Mouse (Mus musculus) brown adipose tissue, adult 24 weeks (tissue): ENCODE data around the gene Tdo2. TPM values are rescaled to one million over a fixed set of nuclear protein-coding genes. Genes with fewer than 3 reads are reported as not detected.

Experiments used
- H3K27ac ChIP-seq: fragments of 200-500 bp; replicated peaks from 2 replicates; pipeline ENCODE4 v1.5.1; 2012; ENCODE audit warnings: low read depth, mild to moderate bottlenecking, low read length
- H3K4me1 ChIP-seq: fragments of 200-500 bp; 2 replicates; pipeline ENCODE4 v1.6.1; 2012; ENCODE audit warnings: low read length, mixed read lengths; ENCODE audit not compliant: control insufficient read depth, insufficient read depth, insufficient read length
- H3K4me3 ChIP-seq: fragments of 200-500 bp; 2 replicates; pipeline ENCODE4 v1.5.1; 2012; ENCODE audit warnings: low read depth, mild to moderate bottlenecking, low read length, moderate library complexity; ENCODE audit not compliant: insufficient read depth
- polyA plus RNA-seq: library from polyadenylated mRNA; stranded (reverse); fragments of >200 nt; gene quantifications from 2 replicates; pipeline ENCODE4 v1.2.4, GENCODE M21; 2012; ENCODE audit not compliant: missing spikeins, insufficient read depth, insufficient read length

The Tdo2 gene
- polyA plus RNA-seq = 0.63 TPM in 1 of 2 replicates, not detected in the other

DNA sequence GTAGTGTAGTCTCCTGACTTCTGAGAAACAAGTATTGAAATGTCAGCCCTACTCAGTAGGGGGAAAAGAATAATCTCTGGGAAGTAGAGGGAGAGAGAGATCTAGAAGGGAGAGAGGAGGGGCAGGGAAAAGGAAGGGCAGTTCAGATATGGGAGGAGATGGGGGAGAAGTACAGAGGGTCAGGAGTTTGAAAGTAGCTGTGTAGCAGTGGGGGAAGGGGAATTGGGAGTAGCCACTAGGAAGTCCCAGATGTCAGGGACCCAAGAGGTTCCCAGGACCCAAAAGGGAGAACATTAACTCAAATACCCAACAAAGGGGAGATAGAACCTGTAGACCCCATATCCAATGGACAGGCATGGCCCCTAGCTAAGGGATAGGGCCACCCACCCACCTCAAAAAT lies at the start of gene Tdo2:
Tdo2 (minus strand) TSS at position 101 of the 400 bp plus-strand sequence.
- Histone ChIP-seq H3K4me1 (no peaks in the 10 kb centered on the region), H3K27ac (no peak within 1 kb of the TSS), H3K4me3 (no peak within 1 kb of the TSS)

- H3K4me3 ChIP-seq = no peak overlapping the region
- H3K4me1 ChIP-seq = no peaks in the 10 kb centered on the region
- no peak overlapping the region for H3K27ac ChIP-seq
These were observed 47.1 kb upstream of the Tdo2 start for GRCm38 (mm10) chr3:82023065-82023464.

GRCm38 (mm10) chr3:82022421-82022920 lies 46.5 kb upstream of the Tdo2 start:
- H3K27ac ChIP-seq = no peak overlapping the region
- no peak overlapping the region for H3K4me3 ChIP-seq
- no peaks in the 10 kb centered on the region for H3K4me1 ChIP-seq

- no peaks in the 10 kb centered on the region for H3K4me1 ChIP-seq
- H3K27ac ChIP-seq = no peak overlapping the region
- no peak overlapping the region for H3K4me3 ChIP-seq
These were observed 38.2 kb upstream of the Tdo2 start for GRCm38 (mm10) chr3:82014148-82014703.

DNA sequence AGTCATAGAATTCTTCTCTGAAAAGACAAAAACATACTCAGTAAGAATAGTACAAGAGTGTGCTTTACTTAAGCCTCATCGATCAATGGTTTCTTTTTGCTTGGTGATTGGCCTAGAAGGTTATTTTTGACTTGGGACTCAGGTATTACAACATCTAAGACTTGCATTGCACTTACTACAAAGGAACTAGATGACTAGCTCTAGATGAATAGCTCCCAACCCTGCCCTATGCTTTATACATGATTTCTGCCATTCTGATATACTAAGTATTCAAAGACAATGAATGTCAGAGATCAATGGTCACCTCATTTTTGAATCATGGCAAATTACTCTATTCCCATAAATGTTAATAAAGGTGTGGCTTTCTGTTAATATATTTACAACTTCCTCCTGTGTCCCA lies 31.0 kb upstream of the Tdo2 start:
- H3K4me1 ChIP-seq = no peaks in the 10 kb centered on the region
- H3K4me3 ChIP-seq = no peak overlapping the region
- H3K27ac ChIP-seq = no peak overlapping the region

DNA sequence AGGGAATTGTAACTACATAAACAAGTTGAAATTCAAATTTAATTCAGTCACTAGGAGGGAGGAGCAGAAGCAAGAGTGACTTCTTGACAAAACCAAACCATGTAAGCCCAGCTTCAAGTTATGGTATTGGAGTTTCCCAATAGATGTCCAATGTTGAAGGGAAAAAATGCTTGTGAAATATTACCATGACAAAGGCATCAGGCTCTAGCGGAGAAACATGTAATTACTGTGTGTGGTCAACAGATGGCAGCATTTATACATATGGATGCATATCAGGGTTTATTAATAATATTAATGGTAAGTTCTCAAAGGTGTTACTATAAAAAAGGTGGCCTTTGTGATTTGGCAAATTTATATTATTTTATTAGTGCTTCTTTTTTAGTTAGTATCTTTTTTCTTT lies 20.0 kb upstream of the Tdo2 start:
- no peak overlapping the region for H3K4me3 ChIP-seq

DNA sequence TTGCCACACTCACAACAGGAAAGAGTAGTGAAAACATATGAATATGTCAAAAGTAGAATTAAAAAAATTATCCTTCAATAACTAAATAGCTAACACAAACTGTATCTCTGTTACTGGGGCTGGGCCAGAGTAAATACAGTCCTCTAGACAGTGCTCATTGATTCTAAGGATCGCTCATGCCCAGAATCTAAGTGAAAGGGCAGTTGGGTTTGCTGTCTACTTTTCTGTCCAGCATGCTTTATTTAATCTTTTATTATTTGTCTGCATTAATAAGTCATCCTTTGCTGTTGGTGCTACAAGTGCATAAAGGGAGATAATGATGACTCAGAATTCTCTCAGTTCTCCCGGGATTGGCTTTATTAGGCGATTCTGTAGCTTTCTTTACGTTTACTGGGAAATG lies 19.4 kb upstream of the Tdo2 start:
- Histone ChIP-seq H3K4me3 (no peak overlapping the region), H3K27ac (no peak overlapping the region), H3K4me1 (no peaks in the 10 kb centered on the region)

More for the DNA sequence above, 20.0 kb upstream of the Tdo2 start:
- Histone ChIP-seq H3K27ac (no peak overlapping the region), H3K4me1 (no peaks in the 10 kb centered on the region)

- H3K27ac ChIP-seq = no peak overlapping the region
These were observed 14.5 kb upstream of the Tdo2 start for GRCm38 (mm10) chr3:81990531-81990930.

GRCm38 (mm10) chr3:81989692-81990141 lies 13.7 kb upstream of the Tdo2 start:
- Histone ChIP-seq H3K27ac (no peak overlapping the region), H3K4me1 (no peaks in the 10 kb centered on the region), H3K4me3 (no peak overlapping the region)

More at GRCm38 (mm10) chr3:81990531-81990930, 14.5 kb upstream of the Tdo2 start:
- Histone ChIP-seq H3K4me3 (no peak overlapping the region), H3K4me1 (no peaks in the 10 kb centered on the region)

- H3K4me3 ChIP-seq = no peak overlapping the region
- no peaks in the 10 kb centered on the region for H3K4me1 ChIP-seq
- H3K27ac ChIP-seq = no peak overlapping the region
These were observed 11.6 kb upstream of the Tdo2 start for GRCm38 (mm10) chr3:81987628-81988027.

- no peak overlapping the region for H3K4me3 ChIP-seq
- H3K4me1 ChIP-seq = no peaks in the 10 kb centered on the region
- H3K27ac ChIP-seq = no peak overlapping the region
These were observed 10.1 kb upstream of the Tdo2 start for GRCm38 (mm10) chr3:81986103-81986502.

GRCm38 (mm10) chr3:81985100-81985499 lies 9.1 kb upstream of the Tdo2 start:
- Histone ChIP-seq H3K4me3 (no peak overlapping the region), H3K4me1 (no peaks in the 10 kb centered on the region), H3K27ac (no peak overlapping the region)

DNA sequence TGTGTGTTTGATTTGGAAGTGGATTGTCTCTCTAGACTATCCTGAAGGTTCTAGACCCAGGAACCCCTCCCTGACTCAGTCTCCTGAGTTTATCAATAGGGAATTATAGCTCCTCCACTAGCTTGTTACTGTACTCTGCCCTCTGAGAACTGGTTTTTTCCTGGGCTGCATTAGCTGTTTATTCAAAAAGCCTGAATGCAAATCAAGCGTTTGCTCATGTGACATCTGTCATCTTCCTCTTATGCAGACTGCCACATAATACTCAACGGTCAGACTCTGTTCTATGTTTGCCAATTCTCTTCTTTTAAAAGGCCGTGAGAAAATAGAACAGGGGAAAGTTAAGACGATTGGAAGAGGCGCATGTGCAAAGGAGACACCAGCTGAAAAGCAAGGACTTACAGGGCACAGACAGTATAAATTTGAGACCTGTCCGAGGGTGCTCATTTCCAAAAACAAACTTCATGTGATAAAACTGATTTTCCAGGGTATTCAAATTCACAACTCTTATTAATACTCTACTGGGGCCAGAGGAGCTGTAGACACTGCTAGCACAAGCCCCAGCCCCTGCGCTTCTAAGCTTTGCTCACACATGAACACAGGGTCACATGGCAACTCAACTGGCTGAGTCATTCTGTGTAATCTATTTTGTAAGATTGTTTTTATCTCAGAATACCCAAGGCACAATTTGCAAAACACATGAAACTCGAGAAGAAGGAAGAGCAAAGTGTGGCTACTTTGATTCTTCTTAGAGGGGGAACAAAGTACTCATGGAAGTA lies 7.3 kb upstream of the Tdo2 start:
- Histone ChIP-seq H3K4me1 (no peaks in the 10 kb centered on the region), H3K4me3 (no peak overlapping the region), H3K27ac (no peak overlapping the region; the same call in 1 of the 2 replicates)

GRCm38 (mm10) chr3:81981990-81982389 lies 6.0 kb upstream of the Tdo2 start, which contains the start of gene Asic5:
Gene Asic5, plus strand, starts transcription at chr3:81982290.
- Histone ChIP-seq H3K4me3 (no peak within 1 kb of the TSS), H3K4me1 (no peaks in the 10 kb centered on the region), H3K27ac (no peak within 1 kb of the TSS; the same call in 1 of the 2 replicates)

DNA sequence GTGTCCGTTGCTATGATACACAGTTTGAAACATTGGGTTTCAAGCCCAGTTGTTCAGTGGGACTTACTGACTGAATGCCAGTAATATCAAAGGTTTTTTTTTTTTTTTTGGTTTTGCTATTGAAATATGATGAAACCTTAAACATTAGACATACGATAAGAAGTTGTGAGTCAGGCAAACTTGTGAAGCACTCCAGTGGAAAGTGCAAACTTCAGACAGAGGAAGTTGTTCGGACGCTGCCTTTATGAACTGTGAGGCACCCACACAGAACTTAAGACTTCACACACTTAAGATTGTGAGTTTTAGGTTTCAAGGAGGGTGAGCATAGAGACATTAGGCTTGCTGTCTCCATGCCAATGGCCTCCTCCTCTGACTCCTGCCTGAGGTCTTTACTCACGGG lies 5.6 kb upstream of the Tdo2 start:
- Histone ChIP-seq H3K4me1 (no peaks in the 10 kb centered on the region), H3K27ac (no peak overlapping the region), H3K4me3 (no peak overlapping the region)

DNA sequence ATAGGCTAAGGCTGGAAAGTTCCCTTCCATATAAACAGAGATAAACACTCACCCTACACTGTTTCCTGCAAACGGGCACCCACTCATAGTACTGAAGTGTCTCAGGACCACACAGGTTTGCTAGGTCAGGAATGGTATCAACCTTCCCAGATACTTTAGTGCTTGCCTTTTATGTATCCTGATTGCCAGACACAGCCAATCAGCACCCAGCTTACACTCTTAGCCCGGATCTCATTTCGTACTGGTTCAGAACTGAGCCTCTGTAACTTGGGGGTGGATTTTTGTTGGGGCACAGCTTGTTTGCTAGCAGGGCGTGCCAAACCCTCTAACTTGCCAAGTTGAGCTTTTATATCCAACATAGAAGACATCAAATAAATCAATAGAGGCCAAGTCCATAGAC lies 395 bp downstream of the Tdo2 start:
- Histone ChIP-seq H3K4me1 (no peaks in the 10 kb centered on the region), H3K4me3 (no peak overlapping the region), H3K27ac (no peak overlapping the region)
